Mouse (Mus musculus) small intestine, adult 2 months (tissue): ENCODE measurements at regions not wholly inside any gene's neighbourhood (a gene's known extent, or its start where the extent isn't known, plus 50 kb on each side); places are given as distances from the start of the nearest gene placed in this dataset.

Experiments
- CTCF ChIP-seq: fragments of 200-500 bp; IDR thresholded peaks from 2 replicates; pipeline ENCODE4 v1.5.1; 2012; ENCODE audit warnings: low read depth, mild to moderate bottlenecking, control low read depth, inconsistent platforms, low read length, moderate library complexity, mixed read lengths; ENCODE audit not compliant: insufficient replicate concordance, insufficient read length; ENCODE audit errors: extremely low read depth
- POLR2A ChIP-seq: fragments of 200-500 bp; IDR thresholded peaks from 2 replicates; pipeline ENCODE4 v1.6.1; 2012; ENCODE audit warnings: low read depth, mild to moderate bottlenecking, control low read depth, inconsistent platforms, low read length, moderate library complexity

DNA sequence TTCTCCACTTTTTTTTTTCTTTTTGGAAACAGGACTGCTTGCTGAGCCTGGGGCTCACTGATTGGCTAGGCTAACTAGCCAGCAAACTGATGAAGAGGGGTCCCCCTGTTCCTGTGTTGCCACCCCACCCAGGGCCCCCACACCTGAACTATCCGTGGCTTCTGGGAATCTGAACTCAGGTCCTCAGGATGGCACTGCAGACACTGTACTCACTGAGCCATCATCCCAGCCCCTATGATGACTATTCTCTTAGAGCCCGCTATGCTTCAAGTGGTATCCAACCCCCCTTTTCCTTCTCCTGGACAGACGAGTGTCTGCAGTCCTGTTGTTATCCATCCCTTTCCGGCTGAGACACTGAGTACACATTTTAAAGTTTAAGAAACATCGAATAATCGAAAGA is 271.9 kb upstream of the Sulf2 start:
- TF ChIP-seq CTCF (no peak), POLR2A (no peak)
